ENCODE assay signal across 28 mouse cellular contexts in genomic region chr3:135529670-135530069, GRCm38 (mm10). TPM values are rescaled to one million over a fixed set of nuclear protein-coding genes. Genes with fewer than 3 reads are reported as not detected.
A peak's percentile ranks its signal among the peaks of the same experiment; 100 is the strongest.
DNase-seq lines count a peak whose midpoint lies in the region; ATAC-seq and TF ChIP-seq lines count a peak whose summit lies in the region.
"Had no signal": no experiment of that assay in that cellular context is flagged by ENCODE, and none has a peak within 500 bp of the region (broad histone marks: within the 10 kb centered on the region; RNA-seq: fewer than 3 reads in every experiment).

No protein-coding gene starts in this region.

- 73% methylated on average over 7 of the region's 7 CpGs for WGBS in hindbrain, embryonic 13.5 days
- WGBS in hindbrain, embryonic 11.5 days = 83% methylated on average over 7 of the region's 7 CpGs
- WGBS in hindbrain, postnatal 0 days = 69% methylated on average over 7 of the region's 7 CpGs
- 85% methylated on average over 7 of the region's 7 CpGs for WGBS in hindbrain, embryonic 10.5 days
- 65% methylated on average over 7 of the region's 7 CpGs for WGBS in midbrain, embryonic 15.5 days
- 90% methylated on average over 7 of the region's 7 CpGs for WGBS in midbrain, embryonic 10.5 days

- H3K36me3 ChIP-seq in hindbrain, embryonic 13.5 days = no peaks in the 10 kb centered on the region; the same call in 1 of the 2 replicates
- H3K36me3 ChIP-seq in hindbrain, embryonic 11.5 days (ENCODE audit: control insufficient read depth, insufficient read depth, low read length) = no peaks in the 10 kb centered on the region
- no peaks in the 10 kb centered on the region for H3K36me3 ChIP-seq in hindbrain, postnatal 0 days (ENCODE audit: insufficient read depth, low read length)
- no peaks in the 10 kb centered on the region for H3K36me3 ChIP-seq in hindbrain, embryonic 10.5 days
- no peaks in the 10 kb centered on the region for H3K36me3 ChIP-seq in midbrain, embryonic 15.5 days (replicated peaks)
- H3K36me3 ChIP-seq in midbrain, embryonic 10.5 days = no peaks in the 10 kb centered on the region
- H3K36me3 ChIP-seq: embryonic facial prominence, embryonic 13.5 days; embryonic facial prominence, embryonic 15.5 days; forebrain, embryonic 10.5 days; forebrain, embryonic 12.5 days had no signal

- DNase-seq in hindbrain, embryonic 11.5 days (ENCODE audit: low spot score) = no peak
- peak; percentile 18 for DNase-seq in hindbrain, postnatal 0 days (ENCODE audit: low spot score)
- no peak for DNase-seq in hindbrain, embryonic 10.5 days (ENCODE audit: low spot score)
- no peak for DNase-seq in midbrain, embryonic 10.5 days (ENCODE audit: low spot score)
- peak; percentile 20 for DNase-seq in brain, embryonic 14.5 days (ENCODE audit: low read depth)
- DNase-seq: adrenal gland, adult 8-10 months; adrenal gland, postnatal 14 days; adrenal gland, postnatal 36 days; B cell, adult 2 months; cerebellum, adult 11 months; cerebellum, adult 18-20 months; cerebellum, adult 8-10 months; cerebellum, adult 9-11 months; cerebellum, postnatal 14 days; cerebellum, postnatal 36 days; embryo, embryonic 11 days had no signal

- no peaks in the 10 kb centered on the region for H3K27me3 ChIP-seq in hindbrain, embryonic 13.5 days
- no peaks in the 10 kb centered on the region for H3K27me3 ChIP-seq in hindbrain, embryonic 11.5 days (ENCODE audit: control insufficient read depth, insufficient read depth, low read length)
- H3K27me3 ChIP-seq in hindbrain, postnatal 0 days (ENCODE audit: insufficient read depth, low read length) = no peaks in the 10 kb centered on the region
- no peaks in the 10 kb centered on the region for H3K27me3 ChIP-seq in hindbrain, embryonic 10.5 days (ENCODE audit: insufficient read depth, poor library complexity, severe bottlenecking)
- H3K27me3 ChIP-seq in midbrain, embryonic 15.5 days (replicated peaks) = no peaks in the 10 kb centered on the region
- H3K27me3 ChIP-seq in midbrain, embryonic 10.5 days (ENCODE audit: low read depth, poor library complexity, severe bottlenecking) = no peaks in the 10 kb centered on the region
- H3K27me3 ChIP-seq: CH12.LX; embryonic facial prominence, embryonic 13.5 days; embryonic facial prominence, embryonic 15.5 days; forebrain, embryonic 12.5 days; Patski had no signal

- no peak for TF ChIP-seq POLR2A in brain, embryonic 14.5 days (IDR thresholded peaks at IDR 0.05; ENCODE audit: borderline replicate concordance, extremely low read depth, insufficient read depth, insufficient read length, poor library complexity, severe bottlenecking)

- no peak overlapping the region for H3K4me3 ChIP-seq in hindbrain, embryonic 13.5 days
- no peak overlapping the region for H3K4me3 ChIP-seq in hindbrain, embryonic 11.5 days (ENCODE audit: low read depth, low read length)
- H3K4me3 ChIP-seq in hindbrain, postnatal 0 days (ENCODE audit: low read length) = no peak overlapping the region
- H3K4me3 ChIP-seq in hindbrain, embryonic 10.5 days = no peak overlapping the region
- no peak overlapping the region for H3K4me3 ChIP-seq in midbrain, embryonic 15.5 days
- H3K4me3 ChIP-seq in midbrain, embryonic 10.5 days = no peak overlapping the region
- H3K4me3 ChIP-seq: embryonic facial prominence, embryonic 13.5 days; embryonic facial prominence, embryonic 15.5 days; erythroblast, embryonic 14.5 days; forebrain, embryonic 10.5 days; forebrain, embryonic 12.5 days had no signal

- H3K9ac ChIP-seq in hindbrain, embryonic 13.5 days = no peak overlapping the region
- H3K9ac ChIP-seq in hindbrain, embryonic 11.5 days (ENCODE audit: low read depth, low read length) = no peak overlapping the region
- no peak overlapping the region for H3K9ac ChIP-seq in hindbrain, postnatal 0 days (replicated peaks; ENCODE audit: low read length)
- no peak overlapping the region for H3K9ac ChIP-seq in midbrain, embryonic 15.5 days
- H3K9ac ChIP-seq: embryonic facial prominence, embryonic 13.5 days; embryonic facial prominence, embryonic 15.5 days; forebrain, embryonic 12.5 days had no signal

- H3K9me3 ChIP-seq in hindbrain, embryonic 13.5 days = no peaks in the 10 kb centered on the region
- no peaks in the 10 kb centered on the region for H3K9me3 ChIP-seq in hindbrain, embryonic 11.5 days (ENCODE audit: control insufficient read depth, low read length)
- no peaks in the 10 kb centered on the region for H3K9me3 ChIP-seq in hindbrain, postnatal 0 days (ENCODE audit: low read length)
- no peaks in the 10 kb centered on the region for H3K9me3 ChIP-seq in hindbrain, embryonic 10.5 days
- H3K9me3 ChIP-seq in midbrain, embryonic 15.5 days = no peaks in the 10 kb centered on the region
- H3K9me3 ChIP-seq in midbrain, embryonic 10.5 days (replicated peaks) = no peaks in the 10 kb centered on the region
- H3K9me3 ChIP-seq: embryonic facial prominence, embryonic 13.5 days; embryonic facial prominence, embryonic 15.5 days; forebrain, embryonic 10.5 days; forebrain, embryonic 12.5 days had no signal

- no peak for ATAC-seq in hindbrain, embryonic 13.5 days (ENCODE audit: low FRiP score)
- ATAC-seq in hindbrain, embryonic 11.5 days (ENCODE audit: low FRiP score) = no peak
- no peak for ATAC-seq in hindbrain, postnatal 0 days
- 0 out of 2 replicates have a peak, but pooled peaks have one; percentile 58 for ATAC-seq in midbrain, embryonic 15.5 days (replicated peaks)
- ATAC-seq: activated CD4-positive, CD25-positive, alpha-beta regulatory T cell, adult 4 months; CD4-positive, CD25-positive, alpha-beta regulatory T cell, adult 4 months; forebrain, embryonic 14.5 days; Patski had no signal

- 0 out of 2 replicates have a peak overlapping the region, but pooled peaks have one; percentile 8 for H3K27ac ChIP-seq in hindbrain, embryonic 13.5 days
- no peak overlapping the region for H3K27ac ChIP-seq in hindbrain, embryonic 11.5 days (ENCODE audit: low read depth, low read length)
- peak overlapping the region; percentile 26; the same call in 1 of the 2 replicates for H3K27ac ChIP-seq in hindbrain, postnatal 0 days
- no peak overlapping the region for H3K27ac ChIP-seq in hindbrain, embryonic 10.5 days
- H3K27ac ChIP-seq in midbrain, embryonic 15.5 days = peak overlapping the region; percentile 17; the same call in 1 of the 2 replicates
- no peak overlapping the region for H3K27ac ChIP-seq in midbrain, embryonic 10.5 days (replicated peaks)
- H3K27ac ChIP-seq: embryonic facial prominence, embryonic 13.5 days; embryonic facial prominence, embryonic 15.5 days; forebrain, embryonic 10.5 days; forebrain, embryonic 12.5 days had no signal

- H3K4me2 ChIP-seq in hindbrain, embryonic 13.5 days = no peak overlapping the region
- no peak overlapping the region for H3K4me2 ChIP-seq in hindbrain, embryonic 11.5 days (replicated peaks; ENCODE audit: low read depth, low read length)
- no peak overlapping the region for H3K4me2 ChIP-seq in hindbrain, postnatal 0 days (ENCODE audit: low read depth, low read length)
- H3K4me2 ChIP-seq in midbrain, embryonic 15.5 days = no peak overlapping the region
- H3K4me2 ChIP-seq: embryonic facial prominence, embryonic 13.5 days; embryonic facial prominence, embryonic 15.5 days; forebrain, embryonic 12.5 days had no signal

- no peak for TF ChIP-seq CTCF in hindbrain, postnatal 0 days (IDR thresholded peaks at IDR 0.05; ENCODE audit: low read depth)
- no peak for TF ChIP-seq CTCF in brain, embryonic 14.5 days (IDR thresholded peaks at IDR 0.05; ENCODE audit: borderline replicate concordance, extremely low read depth, insufficient read depth, insufficient read length)

- H3K4me1 ChIP-seq in hindbrain, embryonic 13.5 days (replicated peaks) = no peaks in the 10 kb centered on the region
- H3K4me1 ChIP-seq in hindbrain, embryonic 11.5 days (replicated peaks; ENCODE audit: control insufficient read depth, insufficient read depth, low read length) = no peaks in the 10 kb centered on the region
- no peaks in the 10 kb centered on the region for H3K4me1 ChIP-seq in hindbrain, postnatal 0 days (ENCODE audit: insufficient read depth, low read length)
- H3K4me1 ChIP-seq in hindbrain, embryonic 10.5 days (replicated peaks) = no peaks in the 10 kb centered on the region
- H3K4me1 ChIP-seq in midbrain, embryonic 15.5 days = no peaks in the 10 kb centered on the region
- H3K4me1 ChIP-seq in midbrain, embryonic 10.5 days = no peaks in the 10 kb centered on the region
- H3K4me1 ChIP-seq: embryonic facial prominence, embryonic 13.5 days; embryonic facial prominence, embryonic 15.5 days; forebrain, embryonic 10.5 days; forebrain, embryonic 12.5 days had no signal

RNA-seq across cellular contexts. Expression of gene Manba, which starts 44.3 kb away (rescaled TPM):
- polyA plus RNA-seq in hindbrain, embryonic 13.5 days (2015; fragmentation: Nextera tagmentation; extraction: Ambion mirVana) = 5.5 and 5.6 TPM in 2 replicates
- 3.7 and 4.8 TPM in 2 replicates for polyA plus RNA-seq in hindbrain, embryonic 11.5 days (2014; fragmentation: Nextera tagmentation; extraction: Ambion mirVana)
- 10.2 and 10.7 TPM in 2 replicates for total RNA-seq in hindbrain, postnatal 0 days (2014; rRNA removed)
- polyA plus RNA-seq in hindbrain, postnatal 0 days (2015; fragmentation: Nextera tagmentation; extraction: Ambion mirVana) = 7.0 and 7.7 TPM in 2 replicates
- polyA plus RNA-seq in hindbrain, embryonic 10.5 days (2016; fragmentation: Nextera tagmentation; extraction: Ambion mirVana) = 4.8 and 5.2 TPM in 2 replicates
- polyA plus RNA-seq in midbrain, embryonic 15.5 days (2015; fragmentation: Nextera tagmentation; extraction: Ambion mirVana) = 7.9 and 8.5 TPM in 2 replicates
- polyA plus RNA-seq in midbrain, embryonic 10.5 days (2016; fragmentation: Nextera tagmentation; extraction: Ambion mirVana) = 3.9 and 4.2 TPM in 2 replicates
- polyA plus RNA-seq in brain, embryonic 14.5 days (2012; rRNA removed) = 2.0 and 3.1 TPM in 2 replicates
- polyA plus RNA-seq: erythroblast, embryonic 14.5 days had no signal

Comparison
In these comparisons a context has a peak if more than half of its experiments do, and no peak if none do; other contexts are left out.
1. H3K27ac ChIP-seq: peak in hindbrain, embryonic 13.5 days (single experiment), hindbrain, postnatal 0 days (single experiment) and midbrain, embryonic 15.5 days (single experiment); none in hindbrain, embryonic 11.5 days (single experiment), hindbrain, embryonic 10.5 days (single experiment) and midbrain, embryonic 10.5 days (single experiment).
2. DNase-seq: peak in hindbrain, postnatal 0 days (single experiment) and brain, embryonic 14.5 days (single experiment); none in hindbrain, embryonic 11.5 days (single experiment), hindbrain, embryonic 10.5 days (single experiment) and midbrain, embryonic 10.5 days (single experiment).